Mouse (Mus musculus): ENCODE data around the gene Rs1. TPM values are rescaled to one million over a fixed set of nuclear protein-coding genes. Genes with fewer than 3 reads are reported as not detected.

Rs1 gene
- total and polyA plus RNA-seq, 3 experiments: 0.10 to 0.23 (median 0.12) TPM

DNA sequence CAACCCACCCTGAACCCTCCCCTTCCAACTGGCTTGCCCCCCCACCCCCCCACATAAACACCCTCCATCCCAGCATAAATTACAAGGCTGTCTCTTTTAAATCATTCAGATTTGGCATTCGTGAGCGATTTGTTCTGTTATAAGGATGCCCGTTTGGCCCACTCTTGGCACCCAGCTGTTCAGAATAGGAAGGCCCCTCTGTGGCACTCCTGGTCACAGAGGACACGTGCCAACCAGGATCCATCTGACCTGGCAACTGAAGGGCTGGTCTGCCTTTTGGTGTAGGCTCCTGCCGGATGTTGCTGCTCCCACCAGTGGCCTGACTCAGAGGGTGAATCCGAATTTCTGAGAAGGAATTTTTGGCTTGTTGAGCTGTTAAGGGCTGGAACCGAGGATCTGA is 40.4 kb downstream of the Rs1 start:
- DNase-seq: no peak
- WGBS: 84% methylated on average over 7 of the region's 7 CpGs
- intact Hi-C loops (cut with DNase I): no loop called here
- Histone ChIP-seq H3K27ac (no peak overlapping the region), H3K79me2 (replicated peaks; ENCODE audit: control insufficient read depth, insufficient read depth, low read length) (no peaks in the 10 kb centered on the region), H3K4me1 (ENCODE audit: control insufficient read depth, insufficient read depth, low read length) (no peaks in the 10 kb centered on the region), H3K4me3 (no peak overlapping the region), H3K36me3 (ENCODE audit: control insufficient read depth, insufficient read depth, low read length) (no peaks in the 10 kb centered on the region), H3K27me3 (ENCODE audit: control insufficient read depth, insufficient read depth, low read length) (no peaks in the 10 kb centered on the region), H3K9ac (ENCODE audit: low read depth, low read length) (no peak overlapping the region)
- no peak for TF ChIP-seq CTCF (IDR thresholded peaks at IDR 0.05)
- no peak for TF ChIP-seq POLR2A (IDR thresholded peaks at IDR 0.05; ENCODE audit: insufficient read depth, low read depth, low read length)
- TF ChIP-seq EP300 (IDR thresholded peaks at IDR 0.05; ENCODE audit: insufficient read depth, low read depth, low read length): no peak

Other genes with a start within 250 kb of the Rs1 start
- gene Ppef1, start 32.2 kb upstream of the Rs1 start, total RNA-seq (2021): not detected
- 0.06 TPM in 1 of 2 replicates, not detected in the other for gene Ppef1, start 32.2 kb upstream of the Rs1 start, polyA plus RNA-seq (2012; rRNA removed)
- under 1 TPM; 0.16 to 0.20 TPM for gene Gja6, start 139.0 kb downstream of the Rs1 start, total RNA-seq (2021)
- gene Gja6, start 139.0 kb downstream of the Rs1 start, polyA plus RNA-seq (2012; rRNA removed): 0.09 TPM in 1 of 2 replicates, not detected in the other
- gene Cdkl5, start 226.7 kb downstream of the Rs1 start, total RNA-seq (2021): 1 to 10 TPM; 5.6 to 6.6 TPM
- gene Cdkl5, start 226.7 kb downstream of the Rs1 start, polyA plus RNA-seq (2012; rRNA removed): 1.3 and 2.5 TPM in 2 replicates

Measured in heart, adult 2 months (tissue).